Mouse (Mus musculus) kidney, postnatal 25 days (tissue): ENCODE measurements around the gene Ppil4.
A peak's percentile ranks its signal among the peaks of the same experiment; 100 is the strongest.

Experiments used
- DNase-seq, 2 experiments: peaks; one replicate each; pipeline ENCODE4 v3.0.0; 2021; ENCODE audit warnings: mixed read lengths in 2 of 2

The Ppil4 gene

GRCm38 (mm10) chr10:7825281-7825665 lies 32.6 kb downstream of the Ppil4 start:
- DNase-seq, result no peak

DNA sequence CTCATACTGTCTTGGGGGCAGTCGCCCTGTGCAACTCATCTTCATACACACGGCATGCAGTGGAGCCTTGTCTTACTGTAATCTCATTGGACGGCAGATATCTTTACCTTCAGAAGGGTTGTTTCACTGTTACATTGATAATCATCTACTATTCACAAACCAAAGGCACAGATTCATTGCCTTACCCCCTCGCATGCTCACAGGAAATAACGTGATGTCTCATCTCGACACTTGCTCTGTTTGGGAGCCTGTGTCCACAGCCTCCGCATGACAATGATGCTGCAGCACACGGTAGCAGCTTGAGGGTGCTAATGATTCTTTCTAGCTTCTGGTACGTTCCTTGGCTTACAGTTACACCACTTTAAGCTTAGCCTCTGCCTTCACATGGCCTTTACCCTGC lies 33.4 kb downstream of the Ppil4 start:
- no peak for DNase-seq

GRCm38 (mm10) chr10:7832171-7832676 lies 39.5 kb downstream of the Ppil4 start, which contains the start of gene Zc3h12d:
Zc3h12d (plus strand) TSS chr10:7832470.
- peak; percentile 69 to 83 for DNase-seq

GRCm38 (mm10) chr10:7833377-7834165 lies 40.9 kb downstream of the Ppil4 start:
- DNase-seq, result no peak

DNA sequence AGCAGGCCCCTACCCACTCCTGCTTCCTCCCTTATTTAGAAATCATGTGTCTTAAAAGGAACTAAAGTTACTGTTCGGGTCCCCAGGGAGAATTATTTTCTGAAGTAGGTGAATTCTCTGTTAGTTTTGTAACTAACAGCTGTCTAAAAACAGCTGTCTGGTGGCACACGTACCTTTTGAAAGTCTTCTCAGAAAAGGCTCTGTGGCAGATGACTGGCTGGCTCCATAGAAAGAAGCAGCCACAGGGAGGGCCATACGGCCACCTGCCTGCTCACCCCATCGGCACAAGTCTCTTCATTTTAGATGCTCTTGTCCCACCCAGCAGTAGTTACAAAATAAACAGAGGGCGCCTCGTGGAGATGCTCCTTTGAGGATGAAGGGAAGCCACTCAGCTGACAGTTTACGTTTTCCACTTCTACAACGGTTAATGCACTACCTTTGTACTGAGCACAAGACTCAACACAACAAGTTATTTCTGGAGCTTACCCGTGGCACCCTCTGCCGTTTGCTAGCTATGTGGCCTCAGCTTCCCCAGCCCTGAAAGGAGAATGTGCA lies 42.1 kb downstream of the Ppil4 start:
- DNase-seq, result no peak

GRCm38 (mm10) chr10:7836902-7837301 lies 44.2 kb downstream of the Ppil4 start:
- DNase-seq, result no peak

DNA sequence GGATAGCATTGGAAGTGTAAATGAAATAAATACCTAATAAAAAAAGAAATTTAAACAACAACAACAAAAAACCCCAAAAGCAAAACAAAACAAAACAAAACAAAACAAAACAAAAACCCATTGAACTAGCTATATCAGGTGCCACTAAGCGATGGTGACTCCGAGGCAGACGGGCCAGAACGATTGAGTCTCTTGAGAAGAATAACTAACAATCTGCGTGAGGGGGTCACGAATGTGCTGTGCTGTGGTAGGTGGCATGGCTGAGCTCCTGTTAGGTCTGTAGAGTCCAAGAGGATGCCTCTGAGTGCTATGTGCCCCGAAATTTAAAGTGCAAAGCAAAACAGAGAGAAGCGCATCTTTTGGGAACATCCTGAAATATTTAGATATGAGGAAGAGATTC lies 44.8 kb downstream of the Ppil4 start:
- no peak for DNase-seq

- DNase-seq, result no peak
These were observed 45.3 kb downstream of the Ppil4 start for GRCm38 (mm10) chr10:7838036-7838435.

GRCm38 (mm10) chr10:7838874-7839421 lies 46.3 kb downstream of the Ppil4 start:
- DNase-seq, result no peak

DNA sequence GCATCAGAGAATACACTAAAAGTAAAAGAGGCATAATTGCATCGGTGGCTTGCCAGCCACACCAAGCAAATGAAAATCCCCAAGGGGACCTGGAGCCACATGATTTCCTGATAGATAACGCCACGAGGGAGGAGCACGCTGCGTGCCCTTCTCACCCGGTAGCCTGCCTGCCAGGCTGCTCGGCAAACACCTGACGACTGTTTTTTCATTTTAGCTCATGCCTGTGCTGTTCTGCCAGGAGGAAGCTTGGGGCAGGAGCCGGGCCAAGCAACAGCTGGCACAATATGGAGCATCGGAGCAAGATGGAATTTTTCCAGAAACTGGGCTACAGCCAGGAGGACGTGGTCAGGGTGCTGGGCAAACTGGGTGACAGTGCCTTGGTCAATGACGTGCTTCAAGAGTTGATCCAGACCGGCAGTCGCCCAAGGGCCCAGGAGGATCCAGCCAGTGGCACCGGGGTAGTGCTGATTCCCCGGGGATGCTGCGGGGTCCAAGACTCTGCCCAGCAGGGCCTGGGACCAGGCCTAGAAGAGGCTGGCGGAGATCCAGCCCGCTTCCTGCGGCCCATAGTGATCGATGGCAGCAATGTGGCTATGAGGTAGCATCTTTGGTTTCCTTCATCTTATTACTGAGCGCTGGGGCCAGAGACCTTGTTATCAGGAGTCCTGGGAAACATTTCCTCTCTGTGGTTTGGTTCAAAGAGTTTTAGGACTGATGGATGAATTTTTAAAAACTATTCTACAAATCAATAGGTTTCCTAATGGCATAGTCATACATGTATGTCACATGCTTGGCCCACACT lies 47.1 kb downstream of the Ppil4 start:
- DNase-seq, result peak in 1 of 2 experiments; percentile 54

DNA sequence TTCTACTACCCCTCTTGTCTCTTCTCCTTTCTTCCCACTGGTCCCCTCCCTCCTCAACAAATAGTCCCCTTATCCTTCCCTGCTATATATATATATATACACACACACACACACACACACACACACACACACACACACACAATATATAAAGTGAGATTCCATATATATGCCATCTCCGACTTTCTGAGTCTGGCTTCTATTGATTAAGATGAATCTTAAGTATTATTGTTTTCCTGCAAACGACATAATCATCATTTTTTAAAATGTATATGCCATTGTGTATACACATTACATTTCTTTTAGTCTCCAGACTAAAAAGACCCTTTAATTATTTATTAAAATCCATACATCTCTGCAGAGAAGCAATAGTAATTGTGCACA lies 47.7 kb downstream of the Ppil4 start:
- DNase-seq, result no peak

GRCm38 (mm10) chr10:7840785-7841184 lies 48.1 kb downstream of the Ppil4 start:
- DNase-seq, result no peak

GRCm38 (mm10) chr10:7841571-7842080 lies 48.9 kb downstream of the Ppil4 start:
- DNase-seq, result peak; percentile 53 to 79

DNA sequence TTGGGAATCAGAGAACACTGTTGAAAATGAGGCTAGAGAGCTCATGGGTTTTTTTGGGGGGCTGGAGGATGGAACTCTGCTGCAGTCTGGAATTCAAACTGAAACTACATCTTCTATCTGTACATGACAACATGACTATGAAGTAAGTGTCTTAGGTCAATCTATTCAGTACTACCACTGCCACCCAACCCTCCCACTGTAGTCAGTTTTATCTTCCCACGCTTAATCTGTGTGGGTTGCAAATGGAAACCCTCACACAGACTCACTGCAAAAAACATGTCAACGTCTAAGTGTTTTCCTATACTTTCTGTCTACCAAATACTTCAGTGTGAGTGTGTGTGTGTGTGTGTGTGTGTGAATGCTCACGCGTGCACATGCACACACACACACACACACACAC lies 50.5 kb downstream of the Ppil4 start:
- no peak for DNase-seq

DNA sequence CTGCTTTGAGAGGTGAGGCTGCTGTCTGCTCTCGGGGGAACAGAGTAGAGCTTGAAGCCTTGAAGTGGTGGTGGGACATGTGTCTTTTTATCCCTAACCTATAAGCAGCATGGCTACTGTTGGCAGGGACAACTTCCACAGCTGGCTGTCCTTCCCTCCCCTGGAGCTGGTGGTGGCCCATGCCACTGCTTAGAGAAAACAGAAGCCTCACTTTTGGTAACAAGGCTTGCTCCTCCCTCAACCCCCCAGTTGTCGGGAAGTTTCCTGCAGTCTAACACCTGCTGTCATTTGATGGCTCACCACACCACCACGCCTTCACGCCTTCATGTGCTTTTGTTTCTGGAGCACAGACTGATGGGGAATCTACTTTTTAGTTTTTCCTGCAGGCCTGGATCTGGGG lies 51.5 kb downstream of the Ppil4 start:
- DNase-seq, result no peak

DNA sequence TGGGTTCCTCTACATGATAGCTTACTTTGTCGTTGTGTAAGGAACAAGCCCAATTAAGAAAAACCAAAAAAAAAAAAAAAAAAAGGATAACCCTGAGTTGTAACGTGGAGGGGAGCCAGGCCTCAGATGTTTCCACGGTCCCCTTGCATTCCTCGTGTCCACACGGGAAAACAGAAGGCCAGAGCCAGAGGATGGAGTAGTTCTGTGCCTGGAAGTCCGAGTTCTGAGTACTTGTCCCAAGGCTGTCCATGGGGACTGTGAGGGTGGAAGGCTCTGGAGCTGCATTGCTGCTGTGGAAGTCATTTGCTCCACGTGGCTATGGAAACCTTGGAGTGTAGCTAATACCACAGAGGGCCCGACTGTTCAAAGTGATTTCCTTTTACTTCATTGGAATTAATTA lies 52.4 kb downstream of the Ppil4 start:
- DNase-seq, result no peak

- peak in 1 of 2 experiments; percentile 16 for DNase-seq
These were observed 53.3 kb downstream of the Ppil4 start for GRCm38 (mm10) chr10:7845991-7846390.

- DNase-seq, result peak in 1 of 2 experiments; percentile 6
These were observed 54.5 kb downstream of the Ppil4 start for GRCm38 (mm10) chr10:7847166-7847605.

DNA sequence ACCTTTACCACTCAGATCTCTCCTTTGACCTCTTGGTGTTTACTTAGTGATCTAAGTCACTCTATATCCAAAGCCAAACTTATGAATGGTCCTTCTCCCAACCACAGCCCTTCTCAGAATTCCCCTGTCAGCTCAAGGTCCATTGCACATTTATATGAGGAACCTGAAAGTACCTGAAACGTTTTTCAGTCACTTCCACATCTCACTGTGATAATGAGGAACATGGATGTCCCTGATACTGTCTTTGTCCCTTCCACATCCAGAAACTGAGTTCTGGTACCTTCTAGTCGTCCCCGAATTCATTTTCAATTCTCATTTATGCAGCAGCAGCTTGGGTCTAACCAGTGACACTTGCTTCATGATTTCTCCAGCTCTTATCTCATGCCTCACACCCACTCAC lies 59.2 kb downstream of the Ppil4 start:
- no peak for DNase-seq

- no peak for DNase-seq
These were observed 67.8 kb downstream of the Ppil4 start for GRCm38 (mm10) chr10:7860494-7860893.

DNA sequence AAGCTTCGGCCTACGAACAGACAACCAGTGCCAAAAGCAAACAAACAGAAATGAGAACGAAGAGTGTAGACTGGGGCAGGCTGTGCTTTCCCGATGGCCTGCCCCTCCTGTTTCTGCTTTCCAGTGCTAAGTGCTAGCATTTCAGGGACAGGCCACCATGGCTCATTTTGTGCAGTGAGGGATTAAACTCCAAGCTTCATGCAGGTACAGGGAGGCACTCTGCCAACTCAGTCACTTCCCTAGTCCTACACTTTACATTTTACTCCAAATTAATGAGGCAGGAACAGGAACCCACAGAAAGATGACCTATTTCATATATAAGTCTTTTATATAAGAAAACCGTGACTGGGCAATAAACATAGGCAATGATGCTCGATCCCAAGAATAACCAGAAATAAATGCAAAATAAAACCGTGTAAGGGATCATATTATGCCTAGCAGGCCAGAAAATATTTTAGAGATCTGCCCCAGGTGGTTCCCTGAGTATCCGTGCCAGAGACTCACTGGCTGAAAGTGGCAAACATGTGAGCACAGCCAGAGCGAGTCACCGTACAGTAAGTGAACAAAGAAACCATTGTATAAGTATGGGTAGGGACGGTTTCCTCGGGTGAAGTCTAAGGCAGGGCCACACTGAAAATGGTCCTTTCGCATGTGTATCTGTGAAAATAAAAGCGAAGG lies 68.7 kb downstream of the Ppil4 start:
- no peak for DNase-seq

DNA sequence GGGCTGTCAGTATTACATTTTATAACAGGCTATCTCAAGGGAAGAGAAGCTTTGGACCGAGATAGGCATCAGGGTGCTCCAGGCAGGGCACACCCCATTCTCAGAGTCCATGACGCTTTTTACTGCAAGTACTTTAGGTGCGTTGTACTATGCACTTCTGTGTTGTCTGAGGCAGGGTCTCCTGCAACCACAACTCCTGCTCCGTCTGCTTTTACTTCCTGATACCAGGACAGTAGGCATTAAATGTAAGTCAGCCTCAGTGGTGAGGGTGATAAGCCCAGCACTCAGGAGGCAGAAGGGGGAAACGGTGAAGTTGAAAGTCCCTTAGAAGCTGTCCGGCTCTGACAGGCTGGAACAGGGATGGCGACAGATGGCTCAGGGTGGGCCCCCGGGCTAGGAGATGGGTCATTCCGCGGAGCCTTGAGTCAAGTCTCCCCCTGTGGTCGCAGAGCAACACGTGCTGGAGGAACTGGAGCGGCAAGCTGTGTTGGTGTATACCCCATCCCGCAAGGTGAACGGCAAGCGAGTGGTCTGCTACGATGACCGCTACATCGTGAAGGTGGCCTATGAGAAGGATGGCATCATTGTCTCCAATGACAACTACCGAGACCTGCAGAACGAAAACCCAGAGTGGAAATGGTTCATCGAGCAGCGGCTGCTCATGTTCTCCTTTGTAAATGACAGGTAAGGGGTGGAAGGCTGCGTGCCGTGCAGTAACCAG lies 69.4 kb downstream of the Ppil4 start:
- no peak for DNase-seq
